In genomic region chr6:105447208-105447607, GRCm38 (mm10) we compare ENCODE assay signal across 21 mouse cellular contexts.
DNase-seq lines count a peak whose midpoint lies in the region; TF ChIP-seq lines count a peak whose summit lies in the region.
"Had no signal": no experiment of that assay in that cellular context is flagged by ENCODE, and none has a peak within 500 bp of the region (broad histone marks: within the 10 kb centered on the region; RNA-seq: fewer than 3 reads in every experiment).

No protein-coding gene starts in this region.

- H3K27me3 ChIP-seq in CH12.LX (replicated peaks) (no peaks in the 10 kb centered on the region), MEL (ENCODE audit: control insufficient read depth in 1 of 2, insufficient read depth in 2 of 2, low read length in 2 of 2) (no peaks in the 10 kb centered on the region)
- H3K27me3 ChIP-seq: Patski had no signal

- no peak for TF ChIP-seq POLR2A in CH12.LX (IDR thresholded peaks at IDR 0.05; ENCODE audit: low read depth, low read length)
- no peak for TF ChIP-seq POLR2A in MEL (IDR thresholded peaks at IDR 0.05; ENCODE audit: control insufficient read depth in 1 of 2, insufficient read depth in 1 of 2, low read depth in 1 of 2, low read length in 2 of 2, poor library complexity in 1 of 2)

- TF ChIP-seq RAD21 in CH12.LX (IDR thresholded peaks at IDR 0.05; ENCODE audit: low read depth, low read length) = no peak
- TF ChIP-seq RAD21 in MEL (IDR thresholded peaks at IDR 0.05; ENCODE audit: low read depth, low read length) = no peak

- H3K9me3 ChIP-seq in CH12.LX (replicated peaks; ENCODE audit: low read length) (peaks cover 16% of the 10 kb centered on the region), ES-E14 (ENCODE audit: control insufficient read depth, insufficient read depth, low read depth, low read length) (no peaks in the 10 kb centered on the region), MEL (replicated peaks; ENCODE audit: insufficient read depth, low read length) (no peaks in the 10 kb centered on the region)
- H3K9me3 ChIP-seq: G1E had no signal

- H3K9ac ChIP-seq in CH12.LX (ENCODE audit: insufficient read depth, low read depth) (no peak overlapping the region), ES-E14 (ENCODE audit: insufficient read depth, low read depth, low read length, poor library complexity, severe bottlenecking) (no peak overlapping the region), MEL (ENCODE audit: control insufficient read depth, low read depth, low read length, poor library complexity, severe bottlenecking) (no peak overlapping the region)

- in situ Hi-C loops in CH12.LX (cut with MboI; ENCODE audit: low pct_ligation_motif_present, low pct_unique_long_range_greater_than_20kb, low sequenced_read_pairs) = no loop called here
- in situ Hi-C loops in ES-E14 (cut with MboI; ENCODE audit: low sequenced_read_pairs in 2 of 2, unreplicated experiment in 2 of 2) = no loop called here

- no peak overlapping the region for H3K4me3 ChIP-seq in CH12.LX (replicated peaks in 1 of 3; ENCODE audit: low read depth in 2 of 3, low read length in 2 of 3, poor library complexity in 1 of 3)
- no peak overlapping the region for H3K4me3 ChIP-seq in ES-E14 (ENCODE audit: insufficient read depth in 1 of 2, low read depth in 1 of 2, low read length in 2 of 2, poor library complexity in 1 of 2, severe bottlenecking in 1 of 2)
- H3K4me3 ChIP-seq in MEL (ENCODE audit: control insufficient read depth in 1 of 2, insufficient read depth in 1 of 2, low read depth in 2 of 2, low read length in 2 of 2) = no peak overlapping the region

- no peak overlapping the region for H3K4me2 ChIP-seq in CH12.LX (ENCODE audit: insufficient read depth, low read depth, poor library complexity, severe bottlenecking)

- TF ChIP-seq EP300 in CH12.LX (IDR thresholded peaks at IDR 0.05; ENCODE audit: low read length) = no peak
- TF ChIP-seq EP300 in MEL (IDR thresholded peaks at IDR 0.05; ENCODE audit: low read depth in 1 of 2, low read length in 2 of 2) = no peak

- TF ChIP-seq CTCF in CH12.LX (conservative IDR thresholded peaks at IDR 0.05 in 1 of 2, IDR thresholded peaks at IDR 0.05 in 1 of 2; ENCODE audit: low read depth in 2 of 2, low read length in 2 of 2) = no peak
- no peak for TF ChIP-seq CTCF in MEL (IDR thresholded peaks at IDR 0.05 in 2 of 3, conservative IDR thresholded peaks at IDR 0.05 in 1 of 3; ENCODE audit: control insufficient read depth in 1 of 3, insufficient read depth in 1 of 3, low read depth in 2 of 3, low read length in 3 of 3, poor library complexity in 1 of 3, severe bottlenecking in 1 of 3)

- no peak for DNase-seq in CH12.LX (ENCODE audit: extremely low read depth)
- no peak for DNase-seq in ES-E14 (ENCODE audit: low read depth, low spot score)
- DNase-seq in MEL (ENCODE audit: low read depth, low spot score) = no peak
- no peak for DNase-seq in natural killer cell, adult 2 months (ENCODE audit: low spot score in 2 of 2)
- no peak for DNase-seq in cerebellum, postnatal 25 days
- DNase-seq in urinary bladder, postnatal 4 days (ENCODE audit: low spot score in 2 of 2) = no peak
- DNase-seq: adrenal gland, adult 2 months; adrenal gland, adult 8-10 months; adrenal gland, postnatal 10 days; adrenal gland, postnatal 14 days; adrenal gland, postnatal 25 days; adrenal gland, postnatal 36 days; B cell, adult 2 months; cerebellum, adult 11 months; cerebellum, adult 11-12 months; cerebellum, adult 18-20 months; cerebellum, adult 2 months; cerebellum, adult 8-10 months; cerebellum, adult 9-10 months had no signal

- H3K36me3 ChIP-seq in CH12.LX (replicated peaks in 1 of 2; ENCODE audit: control insufficient read depth in 1 of 2, insufficient read depth in 1 of 2, low read length in 1 of 2) (no peaks in the 10 kb centered on the region), ES-E14 (ENCODE audit: control insufficient read depth, insufficient read depth, low read length, poor library complexity, severe bottlenecking) (no peaks in the 10 kb centered on the region), MEL (ENCODE audit: control insufficient read depth in 1 of 2, insufficient read depth in 2 of 2, low read length in 2 of 2) (no peaks in the 10 kb centered on the region)
- H3K36me3 ChIP-seq: G1E had no signal

- H3K4me1 ChIP-seq in CH12.LX (ENCODE audit: control insufficient read depth in 1 of 2, insufficient read depth in 2 of 2) (no peaks in the 10 kb centered on the region), ES-E14 (ENCODE audit: control insufficient read depth in 2 of 2, insufficient read depth in 2 of 2, low read length in 2 of 2, poor library complexity in 1 of 2) (no peaks in the 10 kb centered on the region), MEL (ENCODE audit: control insufficient read depth in 1 of 2, insufficient read depth in 2 of 2, low read length in 2 of 2) (no peaks in the 10 kb centered on the region)

- H3K79me2 ChIP-seq in CH12.LX (replicated peaks; ENCODE audit: control insufficient read depth, extremely low read depth, insufficient read depth, poor library complexity, severe bottlenecking) (no peaks in the 10 kb centered on the region), MEL (ENCODE audit: control insufficient read depth, insufficient read depth, low read length, poor library complexity) (no peaks in the 10 kb centered on the region)

- dilution Hi-C loops in CH12.LX (cut with MboI; ENCODE audit: extremely low pct_ligation_motif_present, extremely low pct_unique_long_range_greater_than_20kb, low sequenced_read_pairs) = no loop called here

- H3K27ac ChIP-seq in CH12.LX (ENCODE audit: insufficient read depth, low read depth) = no peak overlapping the region
- H3K27ac ChIP-seq in ES-E14 (ENCODE audit: insufficient read depth, low read depth, low read length, poor library complexity, severe bottlenecking) = no peak overlapping the region
- no peak overlapping the region for H3K27ac ChIP-seq in MEL (ENCODE audit: control insufficient read depth, low read depth, low read length)

TF ChIP-seq in CH12.LX, 34 proteins besides CTCF, POLR2A, EP300 and RAD21:
- TF ChIP-seq ETS1 (conservative IDR thresholded peaks at IDR 0.05; ENCODE audit: low read depth, low read length) = no peak
- TF ChIP-seq MAFK (IDR thresholded peaks at IDR 0.05; ENCODE audit: insufficient replicate concordance, low read length) = peak; percentile 56
- TF ChIP-seq PAX5 (IDR thresholded peaks at IDR 0.05; ENCODE audit: low read length) = no peak
- no peak for TF ChIP-seq GABPA (IDR thresholded peaks at IDR 0.05; ENCODE audit: insufficient replicate concordance, low read depth, low read length)

TF ChIP-seq in ES-E14, 5 proteins besides CTCF, POLR2A, EP300 and RAD21:
- TF ChIP-seq HCFC1 (IDR thresholded peaks at IDR 0.05; ENCODE audit: borderline replicate concordance, insufficient read depth, low read length) = no peak
- no peak for TF ChIP-seq CHD2 (IDR thresholded peaks at IDR 0.05; ENCODE audit: low read depth, low read length)
- peak; percentile 72 for TF ChIP-seq MAFK (IDR thresholded peaks at IDR 0.05; ENCODE audit: insufficient read depth, low read depth, low read length)

TF ChIP-seq in MEL, 35 proteins besides CTCF, POLR2A, EP300 and RAD21:
- TF ChIP-seq GATA1 (IDR thresholded peaks at IDR 0.05; ENCODE audit: low read depth, low read length) (no peak), ETS1 (IDR thresholded peaks at IDR 0.05; ENCODE audit: low read depth, low read length) (no peak), SIN3A (IDR thresholded peaks at IDR 0.05; ENCODE audit: low read length) (no peak), MAFK (IDR thresholded peaks at IDR 0.05; ENCODE audit: borderline replicate concordance, low read depth, low read length) (0 out of 2 replicates have a peak, but pooled peaks have one; percentile 20), TBP (IDR thresholded peaks at IDR 0.05; ENCODE audit: low read depth, low read length) (no peak)

Comparison
In these comparisons a context has a peak if more than half of its experiments do, and no peak if none do; other contexts are left out.
1. Of the 35 proteins assayed by ChIP-seq in both MEL and CH12.LX: peak only in MEL: none; only in CH12.LX: none; in both: MAFK; in neither: 34.